Mouse (Mus musculus) hindbrain, embryonic 12.5 days (tissue): Measurements from ENCODE around the gene Cenpi. TPM values are rescaled to one million over a fixed set of nuclear protein-coding genes. Genes with fewer than 3 reads are reported as not detected.
A peak's percentile ranks its signal among the peaks of the same experiment; 100 is the strongest.
"Not testable (repeated sequence)": the region's sequence is repeated elsewhere in the genome, so short reads cannot be mapped to it uniquely, and the experiment has no call there.

Experiments
- ATAC-seq: fragments of 200-750 bp; cut with Nextera tagmentation; 2 replicates; pipeline ENCODE4 v1.8.0; 2017; ENCODE audit warnings: moderate TSS enrichment; ENCODE audit not compliant: low FRiP score
- H3K27ac ChIP-seq: fragments of 300-500 bp; sonication (generic); 2 replicates; pipeline ENCODE4 v1.5.1; 2016; ENCODE audit warnings: mild to moderate bottlenecking
- H3K27me3 ChIP-seq: fragments of 300-500 bp; sonication (generic); 2 replicates; pipeline ENCODE4 v1.6.1; 2016; ENCODE audit warnings: mild to moderate bottlenecking
- H3K36me3 ChIP-seq: fragments of 300-500 bp; sonication (generic); 2 replicates; pipeline ENCODE4 v1.6.1; 2016; ENCODE audit warnings: mild to moderate bottlenecking
- H3K4me1 ChIP-seq: fragments of 300-500 bp; sonication (generic); 2 replicates; pipeline ENCODE4 v1.6.1; 2016
- H3K4me2 ChIP-seq: fragments of 300-500 bp; sonication (generic); replicated peaks from 2 replicates; pipeline ENCODE4 v1.6.1; 2016; ENCODE audit warnings: mild to moderate bottlenecking
- H3K4me3 ChIP-seq: fragments of 300-500 bp; sonication (generic); 2 replicates; pipeline ENCODE4 v1.5.1; 2016; ENCODE audit warnings: mild to moderate bottlenecking
- H3K9ac ChIP-seq: fragments of 300-500 bp; sonication (generic); 2 replicates; pipeline ENCODE4 v1.6.1; 2016; ENCODE audit warnings: mild to moderate bottlenecking, moderate library complexity
- H3K9me3 ChIP-seq: fragments of 300-500 bp; sonication (generic); replicated peaks from 2 replicates; pipeline ENCODE4 v1.6.1; 2016; ENCODE audit warnings: mild to moderate bottlenecking
- WGBS: fragments of 180-500 bp; shearing (Covaris S2); methylation state at CpG from one replicate; pipeline ENCODE4 v1.1.7; 2016; 5-methylcytosine and 5-hydroxymethylcytosine counted together
- polyA plus RNA-seq: library from polyadenylated mRNA; unstranded; fragments of >200 nt; fragmentation: Nextera tagmentation; extraction: Ambion mirVana; gene quantifications from 2 replicates; pipeline ENCODE4 v1.2.1, GENCODE M21; 2016

Gene Cenpi
- polyA plus RNA-seq, 1 experiment from 2014 or later, result 17.7 TPM

- Histone ChIP-seq H3K9ac (no peak overlapping the region), H3K9me3 (no peaks in the 10 kb centered on the region), H3K4me2 (no peak overlapping the region), H3K4me1 (no peaks in the 10 kb centered on the region), H3K36me3 (no peaks in the 10 kb centered on the region), H3K27me3 (peaks cover 5% of the 10 kb centered on the region), H3K4me3 (no peak overlapping the region), H3K27ac (no peak overlapping the region)
- no peak for ATAC-seq
- WGBS, result 58% methylated on average over 5 of the region's 5 CpGs
These were observed 7.7 kb upstream of the Cenpi start for GRCm38 (mm10) chrX:134300219-134300618.

DNA sequence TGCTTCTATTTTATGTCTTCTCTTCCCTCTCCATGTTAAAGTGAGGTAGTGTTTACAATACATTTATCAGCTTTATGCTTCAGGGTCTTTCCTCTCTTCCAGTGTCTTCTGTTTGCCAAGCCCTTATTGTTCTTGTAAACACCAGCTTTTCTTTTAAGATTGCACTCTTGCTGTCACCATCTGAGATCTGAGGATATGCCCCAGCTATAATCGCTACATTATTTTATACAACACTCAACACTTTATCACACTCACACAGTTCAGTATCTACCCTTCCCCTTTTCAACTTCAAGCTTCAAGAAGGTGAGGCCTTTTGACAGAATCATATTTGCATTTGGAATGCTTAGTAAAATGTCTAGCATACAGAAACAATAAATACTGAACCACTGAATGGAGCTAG lies 4.6 kb upstream of the Cenpi start:
- Histone ChIP-seq H3K4me3 (no peak overlapping the region), H3K9me3 (no peaks in the 10 kb centered on the region), H3K4me1 (no peaks in the 10 kb centered on the region), H3K27ac (no peak overlapping the region), H3K36me3 (no peaks in the 10 kb centered on the region), H3K27me3 (no peaks in the 10 kb centered on the region; the same call in 1 of the 2 replicates), H3K9ac (no peak overlapping the region), H3K4me2 (no peak overlapping the region)
- 88% methylated on average over 1 of the region's 1 CpGs for WGBS
- ATAC-seq, result no peak

- Histone ChIP-seq H3K9me3 (no peaks in the 10 kb centered on the region), H3K27ac (no peak overlapping the region), H3K36me3 (no peaks in the 10 kb centered on the region), H3K9ac (peak overlapping the region; percentile 41; the same call in 1 of the 2 replicates), H3K4me1 (no peaks in the 10 kb centered on the region), H3K4me3 (peak overlapping the region; percentile 36), H3K4me2 (peak overlapping the region; percentile 51), H3K27me3 (no peaks in the 10 kb centered on the region; the same call in 1 of the 2 replicates)
- WGBS, result 26% methylated on average over 9 of the region's 9 CpGs
- peak; percentile 66 for ATAC-seq
These were observed 371 bp downstream of the Cenpi start for GRCm38 (mm10) chrX:134308275-134308634.

DNA sequence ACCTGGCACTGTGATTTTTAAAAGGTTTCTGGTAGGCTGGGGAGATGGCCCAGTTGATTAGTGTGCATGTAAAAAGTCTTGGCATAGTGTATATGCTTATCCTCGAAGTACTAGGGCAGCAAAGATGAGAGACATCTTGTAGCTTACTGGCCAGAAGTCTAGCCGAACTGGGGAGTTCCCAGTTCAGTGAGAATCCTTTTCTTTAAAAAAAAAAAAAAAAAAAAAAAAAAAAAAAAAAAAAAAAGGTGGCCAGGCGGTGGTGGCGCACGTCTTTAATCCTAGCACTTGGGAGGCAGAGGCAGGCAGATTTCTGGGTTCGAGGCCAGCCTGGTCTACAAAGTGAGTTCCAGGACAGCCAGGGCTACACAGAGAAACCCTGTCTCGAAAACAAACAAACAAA lies 3.3 kb downstream of the Cenpi start:
- not testable (repeated sequence) for H3K36me3 ChIP-seq, H3K4me2 ChIP-seq, H3K27ac ChIP-seq, ATAC-seq, H3K27me3 ChIP-seq, H3K9ac ChIP-seq, H3K4me1 ChIP-seq, H3K9me3 ChIP-seq, H3K4me3 ChIP-seq
- WGBS, result 90% methylated on average over 7 of the region's 7 CpGs

- no peak overlapping the region for H3K9ac ChIP-seq
- no peaks in the 10 kb centered on the region for H3K4me1 ChIP-seq
- H3K27me3 ChIP-seq, result no peaks in the 10 kb centered on the region
- ATAC-seq, result no peak
- 86% methylated on average over 2 of the region's 2 CpGs for WGBS
- H3K27ac ChIP-seq, result no peak overlapping the region
- H3K4me3 ChIP-seq, result no peak overlapping the region
- H3K36me3 ChIP-seq, result no peaks in the 10 kb centered on the region
- no peak overlapping the region for H3K4me2 ChIP-seq
- no peaks in the 10 kb centered on the region for H3K9me3 ChIP-seq
These were observed 11.5 kb downstream of the Cenpi start for GRCm38 (mm10) chrX:134319153-134319932.

DNA sequence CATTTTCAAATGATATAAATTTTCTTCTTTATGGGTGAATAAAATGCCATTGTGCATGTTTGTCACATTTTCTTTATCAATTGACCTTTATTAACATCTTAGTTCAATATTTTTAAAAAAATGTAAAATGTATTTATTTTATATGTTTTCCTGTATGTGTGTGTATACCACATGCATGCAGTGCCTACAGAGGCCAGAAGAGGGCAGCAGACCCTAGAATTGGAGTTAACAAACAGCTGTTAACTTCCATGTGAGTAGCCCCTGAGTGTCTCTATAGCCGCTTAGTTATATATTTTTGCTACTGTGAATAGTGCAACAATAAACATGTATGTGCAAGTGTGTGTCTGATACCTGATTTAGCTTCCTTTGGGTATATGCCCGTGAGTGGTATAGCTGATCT lies 25.4 kb downstream of the Cenpi start:
- WGBS, result 89% methylated on average over 2 of the region's 2 CpGs
- Histone ChIP-seq H3K36me3 (no peaks in the 10 kb centered on the region), H3K9ac (no peak overlapping the region), H3K27ac (no peak overlapping the region), H3K4me1 (no peaks in the 10 kb centered on the region), H3K9me3 (no peaks in the 10 kb centered on the region), H3K4me3 (no peak overlapping the region), H3K27me3 (no peaks in the 10 kb centered on the region), H3K4me2 (no peak overlapping the region)
- ATAC-seq, result no peak

DNA sequence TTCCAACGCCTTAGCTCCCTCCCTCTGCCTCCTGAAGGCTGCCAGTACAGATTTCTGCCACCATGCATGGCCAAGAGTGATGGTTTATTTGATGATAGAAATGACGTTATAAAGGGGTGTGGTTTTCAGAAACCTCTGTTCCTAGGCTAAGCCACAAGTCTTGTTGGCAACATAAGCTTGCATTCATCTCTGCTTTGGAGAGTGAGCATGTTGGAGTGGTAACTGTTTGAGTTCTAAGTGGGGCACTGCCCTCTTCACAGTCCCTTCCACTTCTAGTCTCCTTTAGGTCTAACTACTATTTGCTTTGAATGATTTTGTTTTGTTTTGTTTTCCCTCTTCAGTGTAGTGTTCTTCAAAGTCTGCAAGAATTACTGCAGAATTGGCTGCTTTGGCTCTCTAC lies 34.9 kb downstream of the Cenpi start:
- Histone ChIP-seq H3K36me3 (no peaks in the 10 kb centered on the region), H3K27ac (no peak overlapping the region), H3K4me2 (no peak overlapping the region), H3K27me3 (peaks cover 5% of the 10 kb centered on the region; the same call in 1 of the 2 replicates), H3K9me3 (no peaks in the 10 kb centered on the region), H3K9ac (no peak overlapping the region), H3K4me3 (no peak overlapping the region), H3K4me1 (no peaks in the 10 kb centered on the region)
- 86% methylated on average over 2 of the region's 2 CpGs for WGBS
- no peak for ATAC-seq

DNA sequence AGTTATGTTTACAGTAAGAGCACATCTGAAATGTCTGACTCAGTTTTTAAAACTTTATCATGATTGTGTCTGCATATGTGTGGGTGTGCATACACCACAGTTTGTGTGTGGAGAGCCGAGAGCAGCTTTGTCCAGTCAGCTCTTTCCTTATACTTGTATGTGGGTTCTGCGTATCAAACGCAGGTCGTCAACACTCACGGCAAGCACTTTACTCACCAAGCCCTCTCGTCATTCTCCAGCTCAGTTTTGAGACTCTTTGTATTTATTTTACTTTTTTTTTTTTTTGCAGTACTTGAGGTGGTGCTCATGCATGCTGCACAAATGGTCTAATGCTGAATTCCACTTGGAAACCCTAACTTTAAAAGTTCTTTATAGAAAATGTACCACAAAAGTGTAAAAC lies 42.3 kb downstream of the Cenpi start:
- no peak overlapping the region for H3K4me2 ChIP-seq
- no peaks in the 10 kb centered on the region for H3K4me1 ChIP-seq
- H3K4me3 ChIP-seq, result no peak overlapping the region
- no peak overlapping the region for H3K27ac ChIP-seq
- H3K9me3 ChIP-seq, result no peaks in the 10 kb centered on the region
- no peak for ATAC-seq
- H3K27me3 ChIP-seq, result no peaks in the 10 kb centered on the region
- H3K36me3 ChIP-seq, result no peaks in the 10 kb centered on the region
- H3K9ac ChIP-seq, result no peak overlapping the region
- WGBS, result 93% methylated on average over 6 of the region's 6 CpGs

GRCm38 (mm10) chrX:134353848-134354247 lies 46.0 kb downstream of the Cenpi start:
- no peak for ATAC-seq

GRCm38 (mm10) chrX:134359336-134359735 lies 51.5 kb downstream of the Cenpi start:
- Histone ChIP-seq H3K9ac (no peak overlapping the region), H3K27ac (no peak overlapping the region), H3K4me1 (no peaks in the 10 kb centered on the region), H3K27me3 (no peaks in the 10 kb centered on the region), H3K4me3 (no peak overlapping the region), H3K4me2 (no peak overlapping the region), H3K36me3 (no peaks in the 10 kb centered on the region), H3K9me3 (no peaks in the 10 kb centered on the region)
- 86% methylated on average over 4 of the region's 4 CpGs for WGBS
- no peak for ATAC-seq

More at GRCm38 (mm10) chrX:134353848-134354247, 46.0 kb downstream of the Cenpi start:
- H3K27ac ChIP-seq, result no peak overlapping the region
- no peaks in the 10 kb centered on the region for H3K4me1 ChIP-seq
- no peak overlapping the region for H3K4me3 ChIP-seq
- no peak overlapping the region for H3K4me2 ChIP-seq
- no peak overlapping the region for H3K9ac ChIP-seq
- H3K36me3 ChIP-seq, result no peaks in the 10 kb centered on the region
- H3K27me3 ChIP-seq, result no peaks in the 10 kb centered on the region
- H3K9me3 ChIP-seq, result no peaks in the 10 kb centered on the region

DNA sequence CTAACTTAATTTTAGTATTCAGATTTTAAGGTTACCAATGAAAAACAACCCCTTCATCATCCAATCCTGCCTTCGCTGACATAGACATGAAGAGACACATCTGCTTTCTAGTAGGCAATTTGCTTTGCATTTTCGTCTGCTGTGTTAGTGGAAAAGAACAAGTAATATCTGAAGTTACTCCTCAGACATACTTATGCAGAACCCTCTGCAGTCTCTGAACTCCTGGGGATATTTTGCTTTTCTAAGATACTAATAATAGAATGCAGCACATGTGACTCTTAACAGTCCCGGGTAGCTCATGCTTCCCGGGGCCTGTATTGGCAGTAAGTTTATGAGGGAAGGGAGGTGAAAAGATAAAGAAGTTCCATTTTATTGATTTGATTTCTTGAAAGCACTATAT lies 54.3 kb downstream of the Cenpi start:
- Histone ChIP-seq H3K9ac (no peak overlapping the region), H3K4me1 (no peaks in the 10 kb centered on the region), H3K36me3 (no peaks in the 10 kb centered on the region), H3K27ac (no peak overlapping the region), H3K4me3 (no peak overlapping the region), H3K9me3 (no peaks in the 10 kb centered on the region), H3K27me3 (no peaks in the 10 kb centered on the region), H3K4me2 (no peak overlapping the region)
- WGBS, result 91% methylated on average over 4 of the region's 4 CpGs
- no peak for ATAC-seq

DNA sequence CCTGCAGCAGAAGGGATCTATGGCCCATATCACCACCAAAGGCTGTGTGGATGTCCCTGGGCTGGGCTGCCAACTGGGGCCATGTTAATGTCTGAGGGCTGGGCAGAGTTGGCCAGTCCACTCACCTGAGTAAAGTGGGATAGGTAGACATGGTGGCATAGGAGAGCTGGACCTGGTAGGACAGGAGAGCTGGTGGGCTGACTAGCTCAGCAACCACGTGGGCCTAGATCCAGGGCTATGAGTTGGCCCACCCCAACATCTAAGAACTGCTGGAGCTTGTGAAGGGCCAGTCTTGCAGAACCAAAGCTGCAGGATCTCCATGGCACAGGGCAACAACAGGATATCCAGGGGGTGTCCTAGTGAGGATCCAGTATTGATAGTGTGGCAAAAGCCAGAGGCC lies 57.5 kb downstream of the Cenpi start:
- H3K27me3 ChIP-seq, result no peaks in the 10 kb centered on the region
- no peaks in the 10 kb centered on the region for H3K9me3 ChIP-seq
- H3K9ac ChIP-seq, result no peak overlapping the region
- no peak overlapping the region for H3K4me3 ChIP-seq
- H3K36me3 ChIP-seq, result no peaks in the 10 kb centered on the region
- no peak overlapping the region for H3K4me2 ChIP-seq
- no peak for ATAC-seq
- WGBS, result 71% methylated on average over 1 of the region's 1 CpGs
- no peaks in the 10 kb centered on the region for H3K4me1 ChIP-seq
- H3K27ac ChIP-seq, result no peak overlapping the region

GRCm38 (mm10) chrX:134366547-134366946 lies 58.7 kb downstream of the Cenpi start:
- H3K4me3 ChIP-seq, result no peak overlapping the region
- no peak overlapping the region for H3K4me2 ChIP-seq
- no peaks in the 10 kb centered on the region for H3K36me3 ChIP-seq
- no peaks in the 10 kb centered on the region for H3K27me3 ChIP-seq
- H3K9ac ChIP-seq, result no peak overlapping the region
- H3K4me1 ChIP-seq, result no peaks in the 10 kb centered on the region
- ATAC-seq, result no peak
- H3K27ac ChIP-seq, result no peak overlapping the region
- 78% methylated on average over 3 of the region's 3 CpGs for WGBS
- H3K9me3 ChIP-seq, result no peaks in the 10 kb centered on the region
